In genomic region chr11:101790811-101791526, GRCm38 (mm10) we compare ENCODE assay signal across 7 mouse cellular contexts. TPM values are rescaled to one million over a fixed set of nuclear protein-coding genes. Genes with fewer than 3 reads are reported as not detected.
DNase-seq lines count a peak whose midpoint lies in the region; ATAC-seq and TF ChIP-seq lines count a peak whose summit lies in the region.

No protein-coding gene starts in this region.

- H3K27ac ChIP-seq in kidney, postnatal 0 days = peak overlapping the region; percentile 54; the same call in 1 of the 2 replicates
- no peak overlapping the region; the same call in 1 of the 2 replicates for H3K27ac ChIP-seq in midbrain, embryonic 11.5 days (ENCODE audit: low read depth, low read length)

- peaks cover 16% of the 10 kb centered on the region for H3K27me3 ChIP-seq in kidney, postnatal 0 days (ENCODE audit: insufficient read depth, low read length)
- peaks cover 18% of the 10 kb centered on the region for H3K27me3 ChIP-seq in midbrain, embryonic 11.5 days (ENCODE audit: control insufficient read depth, insufficient read depth, low read length)

- peak overlapping the region; percentile 40 for H3K4me2 ChIP-seq in kidney, postnatal 0 days (ENCODE audit: low read length)
- no peak overlapping the region for H3K4me2 ChIP-seq in midbrain, embryonic 11.5 days

- peak overlapping the region; percentile 11; the same call in 1 of the 2 replicates for H3K4me3 ChIP-seq in kidney, postnatal 0 days (replicated peaks; ENCODE audit: low read depth, low read length)
- no peak overlapping the region for H3K4me3 ChIP-seq in midbrain, embryonic 11.5 days (ENCODE audit: low read depth, low read length)

- H3K4me1 ChIP-seq in kidney, postnatal 0 days (replicated peaks; ENCODE audit: insufficient read depth, low read length) = peaks cover 20% of the 10 kb centered on the region
- H3K4me1 ChIP-seq in midbrain, embryonic 11.5 days (ENCODE audit: control insufficient read depth, insufficient read depth, low read length) = peaks cover 6% of the 10 kb centered on the region

- no peaks in the 10 kb centered on the region for H3K9me3 ChIP-seq in kidney, postnatal 0 days (replicated peaks; ENCODE audit: low read length)
- no peaks in the 10 kb centered on the region for H3K9me3 ChIP-seq in midbrain, embryonic 11.5 days (ENCODE audit: control insufficient read depth, low read length)

- peak; percentile 52 to 56 for DNase-seq in right cerebral cortex, postnatal 10 days (ENCODE audit: low spot score in 2 of 2)
- no peak for DNase-seq in right cerebral cortex, postnatal 25 days
- peak; percentile 53 for DNase-seq in gastrocnemius, postnatal 10 days
- peak; percentile 89 for DNase-seq in kidney, postnatal 0 days (ENCODE audit: low spot score)
- no peak for DNase-seq in midbrain, embryonic 11.5 days (ENCODE audit: low spot score, missing footprints)
- no peak for DNase-seq in thymus, postnatal 4 days
- DNase-seq in right cerebral cortex, postnatal 4 days = no peak

- H3K36me3 ChIP-seq in kidney, postnatal 0 days (ENCODE audit: insufficient read depth, low read length) = no peaks in the 10 kb centered on the region
- H3K36me3 ChIP-seq in midbrain, embryonic 11.5 days (ENCODE audit: control insufficient read depth, insufficient read depth, low read length) = no peaks in the 10 kb centered on the region

- ATAC-seq in kidney, postnatal 0 days (replicated peaks; ENCODE audit: low FRiP score, low read depth) = no peak; the same call in 1 of the 2 replicates
- ATAC-seq in midbrain, embryonic 11.5 days (ENCODE audit: low FRiP score) = no peak

- no peak overlapping the region for H3K9ac ChIP-seq in kidney, postnatal 0 days (ENCODE audit: low read depth, low read length)
- H3K9ac ChIP-seq in midbrain, embryonic 11.5 days (ENCODE audit: low read length) = 0 out of 2 replicates have a peak overlapping the region, but pooled peaks have one; percentile 5

- no peak for TF ChIP-seq CTCF in kidney, postnatal 0 days (IDR thresholded peaks at IDR 0.05; ENCODE audit: low read depth)

- 16% methylated on average over 19 of the region's 19 CpGs for WGBS in kidney, postnatal 0 days
- 51% methylated on average over 19 of the region's 19 CpGs for WGBS in midbrain, embryonic 11.5 days

RNA-seq across cellular contexts. Expression of gene Etv4, which starts 5.8 kb away (rescaled TPM):
- 1 to 10 TPM; 5.6 to 6.8 TPM for total RNA-seq in gastrocnemius, postnatal 10 days (2021)
- polyA plus RNA-seq in kidney, postnatal 0 days (2015; fragmentation: Nextera tagmentation; extraction: Ambion mirVana) = 42.6 and 44.7 TPM in 2 replicates
- polyA plus RNA-seq in midbrain, embryonic 11.5 days (2014; fragmentation: Nextera tagmentation; extraction: Ambion mirVana) = 3.8 and 4.6 TPM in 2 replicates

RNA-seq across cellular contexts. Expression of gene Dhx8, which starts 58.2 kb away (rescaled TPM):
- total RNA-seq in gastrocnemius, postnatal 10 days (2021) = 10 to 100 TPM; 13.7 to 17.6 TPM
- 18.3 and 20.4 TPM in 2 replicates for polyA plus RNA-seq in kidney, postnatal 0 days (2015; fragmentation: Nextera tagmentation; extraction: Ambion mirVana)
- polyA plus RNA-seq in midbrain, embryonic 11.5 days (2014; fragmentation: Nextera tagmentation; extraction: Ambion mirVana) = 39.2 and 41.1 TPM in 2 replicates

Comparison
In these comparisons a context has a peak if more than half of its experiments do, and no peak if none do; other contexts are left out.
1. DNase-seq: peak in right cerebral cortex, postnatal 10 days (2 of 2), gastrocnemius, postnatal 10 days (single experiment) and kidney, postnatal 0 days (single experiment); none in right cerebral cortex, postnatal 25 days (single experiment), midbrain, embryonic 11.5 days (single experiment), thymus, postnatal 4 days (single experiment) and right cerebral cortex, postnatal 4 days (single experiment).